Mouse (Mus musculus) kidney, adult 10 weeks (tissue): Measurements from ENCODE around the gene Paox. TPM values are rescaled to one million over a fixed set of nuclear protein-coding genes. Genes with fewer than 3 reads are reported as not detected.

ENCODE experiments used
- polyA plus RNA-seq: library from polyadenylated mRNA; stranded (reverse); fragments of 350-450 nt; fragmentation: Illumina TruSeq; extraction: RNeasy Lipid Tissue Mini Kit (QIAGEN cat#74804); gene quantifications from one replicate; pipeline ENCODE4 v1.2.3, GENCODE M21; 2014; ENCODE audit warnings: low read depth, low replicate concordance

The Paox gene
- 2.5 TPM for polyA plus RNA-seq

GRCm38 (mm10) chr7:140115583-140116328 lies at the start of gene Paox:
Gene Paox, plus strand, starts transcription at chr7:140115799.

DNA sequence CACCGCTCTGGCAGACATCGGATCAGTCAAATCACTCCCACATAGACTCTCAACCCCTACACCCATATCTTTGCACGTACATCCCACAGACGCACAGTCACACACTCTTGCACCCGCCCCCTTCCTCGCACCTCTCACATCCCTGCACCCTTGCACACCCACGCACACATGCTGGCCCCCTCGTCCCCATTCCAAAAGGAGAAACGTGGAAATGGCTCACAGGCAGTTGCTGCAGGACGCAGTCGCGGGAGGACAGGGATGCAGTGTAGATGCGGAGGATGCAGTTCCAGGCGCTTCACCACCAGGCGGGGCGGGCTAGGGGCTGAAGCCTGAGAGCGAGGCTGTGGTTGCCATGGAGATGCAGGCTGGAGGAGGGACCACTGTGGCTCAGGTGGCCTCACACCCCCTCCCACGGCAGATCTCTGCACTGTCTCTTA lies 33.3 kb upstream of the Paox start, which contains the start of gene Caly:
Gene Caly (minus strand): TSS at position 307 of the 437 bp plus-strand sequence.

DNA sequence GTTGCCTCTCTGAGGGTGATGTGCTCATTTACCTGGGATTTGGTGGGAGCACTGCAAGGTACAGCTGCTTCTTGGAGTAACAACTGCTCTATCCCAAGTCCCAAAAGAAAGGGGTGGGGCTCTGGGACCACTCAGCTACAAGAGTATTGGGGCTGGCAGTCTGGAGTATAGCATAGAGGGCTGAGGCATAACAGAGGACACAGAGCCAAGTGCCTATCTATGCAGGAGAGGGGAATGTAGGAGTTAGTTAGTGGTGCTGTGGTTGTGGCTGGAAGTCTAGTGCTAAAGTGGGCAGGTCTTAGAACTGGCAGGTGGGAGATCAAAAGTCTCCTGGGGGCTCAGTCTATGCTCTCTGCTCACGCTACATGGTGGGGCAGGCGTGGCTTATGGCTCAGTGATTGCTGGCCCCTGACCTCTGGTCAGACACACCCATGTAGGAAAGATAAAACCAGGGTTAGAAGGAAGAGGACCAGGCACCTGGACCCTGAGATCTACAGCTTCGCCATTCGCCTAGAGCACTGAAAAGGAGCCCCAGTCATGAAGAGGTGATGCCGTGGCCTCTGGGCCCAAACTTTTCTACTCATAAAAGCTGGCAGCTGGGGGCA lies 22.6 kb upstream of the Paox start, which contains the start of gene Prap1:
Gene Prap1 (plus strand): TSS at position 472 of the 605 bp plus-strand sequence.

DNA sequence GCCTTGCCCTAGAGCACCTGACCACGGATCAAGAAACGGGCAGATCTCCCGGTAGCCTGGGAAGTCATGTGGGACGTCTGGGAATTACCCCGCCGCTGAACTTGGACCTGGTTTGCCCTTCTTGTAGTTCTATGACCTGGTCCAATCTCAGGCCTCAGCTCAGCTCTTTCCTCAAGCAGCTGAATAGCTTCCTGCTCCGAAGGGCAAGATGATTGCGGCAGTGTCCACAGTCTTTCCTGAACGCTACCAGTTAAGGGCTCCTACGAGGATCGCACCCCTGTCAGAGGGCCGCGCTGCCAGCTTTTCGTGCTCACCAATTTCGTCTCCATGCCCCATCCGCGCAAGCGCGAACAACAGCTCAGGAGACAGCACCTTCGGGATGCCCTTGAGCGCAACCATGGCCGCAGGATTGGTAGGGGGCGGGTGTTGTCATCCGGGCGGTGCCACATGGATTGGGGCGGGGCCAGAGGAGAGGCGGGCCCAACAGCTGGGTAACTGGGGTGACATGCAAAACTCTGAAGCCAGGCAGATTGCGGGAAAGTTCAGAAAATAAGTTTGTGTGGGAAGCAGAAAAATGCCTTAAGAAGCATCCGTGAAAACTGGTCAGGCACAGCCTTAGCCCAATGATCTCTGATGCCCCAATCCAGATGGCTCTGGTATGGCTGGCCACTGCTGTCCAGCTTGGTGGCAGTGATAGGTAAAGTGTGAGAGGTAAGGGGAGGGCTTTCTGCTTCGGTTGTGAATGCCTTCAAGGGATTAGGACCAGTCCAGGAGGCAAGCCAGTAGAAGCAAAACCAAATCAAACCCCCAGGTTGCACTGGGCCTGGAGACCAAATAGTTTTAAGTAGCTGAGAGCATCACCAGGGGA lies 13.4 kb upstream of the Paox start, which contains the start of gene Fuom:
Gene Fuom (minus strand): TSS at position 449 of the 868 bp plus-strand sequence.

GRCm38 (mm10) chr7:140116329-140117054 lies 893 bp downstream of the Paox start, which contains the start of gene Echs1:
Gene Echs1, minus strand, starts transcription at chr7:140116476.

DNA sequence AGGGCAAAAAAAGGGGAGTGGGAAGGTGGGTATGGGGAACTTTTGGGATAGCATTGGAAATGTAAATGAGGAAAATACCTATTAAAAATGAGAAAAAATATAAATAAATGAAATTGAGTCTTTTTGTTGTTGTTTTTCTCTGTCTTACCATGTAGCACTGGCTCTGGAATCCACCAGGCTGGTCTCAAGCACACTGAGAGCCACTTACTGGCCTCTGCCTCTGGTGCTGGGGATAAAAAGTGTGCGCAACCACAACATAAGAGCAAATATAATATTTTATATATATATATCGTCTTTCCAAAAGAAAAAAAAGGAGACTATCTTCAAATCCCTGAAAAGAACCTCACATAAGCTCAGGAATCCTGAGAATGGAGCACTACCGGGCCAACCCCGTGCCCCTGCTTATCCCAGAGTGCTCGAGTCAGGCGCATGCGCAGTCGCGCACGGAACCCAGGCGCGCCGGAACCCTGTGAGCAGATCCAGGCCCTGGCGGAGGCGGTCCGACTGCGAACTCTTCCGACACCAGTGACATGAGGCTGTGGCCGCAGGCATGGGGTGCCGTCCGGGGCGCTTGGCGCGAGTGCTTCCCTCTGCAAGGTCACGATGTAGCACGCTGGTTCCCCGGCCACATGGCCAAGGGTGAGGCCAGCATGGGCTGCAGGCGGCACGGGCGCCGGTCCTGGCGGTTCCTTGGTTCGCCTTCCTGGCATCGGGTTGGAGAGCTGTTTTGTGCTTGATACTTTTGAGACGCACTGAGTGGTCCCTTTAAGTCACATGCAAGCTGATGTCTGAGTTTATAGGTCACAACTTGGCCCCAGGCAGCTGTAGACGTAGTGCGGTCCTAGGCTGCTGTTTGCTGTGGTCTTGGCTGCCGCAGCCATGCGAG lies 21.8 kb downstream of the Paox start, which contains the start of gene Mtg1:
Gene Mtg1 (plus strand): TSS at position 430 of the 886 bp plus-strand sequence.

GRCm38 (mm10) chr7:140154218-140154927 lies 38.8 kb downstream of the Paox start, which contains the start of gene Sprn:
Gene Sprn, minus strand, starts transcription at chr7:140154877.

DNA sequence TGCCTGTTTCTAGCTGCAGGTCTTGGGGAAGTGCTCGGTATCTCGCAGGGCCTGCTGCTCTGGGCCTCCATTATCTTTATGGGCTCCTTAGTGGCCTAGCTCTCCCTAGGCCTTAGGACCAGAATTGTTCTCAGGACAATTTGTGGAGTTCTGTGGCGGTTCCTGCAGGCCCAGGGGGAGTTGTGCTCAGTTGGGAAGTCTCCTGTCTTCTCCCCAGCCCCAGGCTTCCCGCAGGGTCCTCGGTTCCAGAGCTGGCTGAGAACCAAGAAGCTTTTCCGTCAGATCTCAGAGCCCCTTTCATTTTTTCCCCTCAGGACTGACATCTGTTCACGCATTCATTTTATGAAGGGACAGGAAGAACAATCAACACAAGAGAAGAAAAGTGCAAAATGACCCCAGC lies 49.1 kb downstream of the Paox start, which contains the start of gene Olfr522:
Gene Olfr522 (minus strand): TSS at position 101 of the 400 bp plus-strand sequence.

DNA sequence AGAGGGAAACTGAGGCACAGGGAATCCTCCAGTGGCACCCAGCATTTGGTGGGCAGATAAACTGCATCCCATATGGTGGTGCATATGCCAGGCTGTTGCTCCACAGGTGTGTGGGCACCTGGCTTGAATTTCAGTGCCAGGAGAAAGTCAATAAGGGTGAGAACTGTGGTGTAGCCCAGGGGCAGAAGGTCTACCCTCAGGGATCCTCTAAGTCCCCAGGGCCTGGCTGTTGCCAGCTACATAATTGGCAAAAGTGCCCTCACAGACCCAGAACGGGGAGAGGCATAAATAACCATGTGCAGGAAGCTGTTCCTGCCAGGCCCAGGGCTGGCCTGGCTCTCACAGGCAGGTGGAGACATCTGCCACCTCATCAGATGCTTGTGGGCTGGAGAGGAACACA lies 57.3 kb downstream of the Paox start, which contains the start of gene Olfr523:
Gene Olfr523 (plus strand): TSS at position 282 of the 400 bp plus-strand sequence.

Other genes starting within 250 kb of the Paox start
- not detected for gene Kndc1, start 221.1 kb upstream of the Paox start, polyA plus RNA-seq
- not detected for gene Utf1, start 172.0 kb upstream of the Paox start, polyA plus RNA-seq
- gene 6430531B16Rik, start 137.0 kb upstream of the Paox start, polyA plus RNA-seq, result not detected
- not detected for gene Adam8, start 123.2 kb upstream of the Paox start, polyA plus RNA-seq
- gene Zfp511, start 79.4 kb upstream of the Paox start, polyA plus RNA-seq, result 6.5 TPM
- 11.9 TPM for gene Tubgcp2, start 79.1 kb upstream of the Paox start, polyA plus RNA-seq
- gene Msx3, start 66.7 kb upstream of the Paox start, polyA plus RNA-seq, result not detected
- not detected for gene Caly, start 33.3 kb upstream of the Paox start, polyA plus RNA-seq
- not detected for gene Prap1, start 22.4 kb upstream of the Paox start, polyA plus RNA-seq
- 53.2 TPM for gene Fuom, start 13.4 kb upstream of the Paox start, polyA plus RNA-seq
- gene Echs1, start 677 bp downstream of the Paox start, polyA plus RNA-seq, result 157 TPM
- gene Mtg1, start 21.8 kb downstream of the Paox start, polyA plus RNA-seq, result 7.6 TPM
- gene Sprn, start 39.1 kb downstream of the Paox start, polyA plus RNA-seq, result not detected
- not detected for gene Olfr522, start 49.0 kb downstream of the Paox start, polyA plus RNA-seq
- not detected for gene Olfr523, start 57.4 kb downstream of the Paox start, polyA plus RNA-seq
- not detected for gene Olfr524, start 90.2 kb downstream of the Paox start, polyA plus RNA-seq
- not detected for gene Cd163l1, start 102.5 kb downstream of the Paox start, polyA plus RNA-seq
- not detected for gene 5830411N06Rik, start 131.5 kb downstream of the Paox start, polyA plus RNA-seq
- gene Olfr525, start 205.1 kb downstream of the Paox start, polyA plus RNA-seq, result not detected
- gene Olfr527, start 218.2 kb downstream of the Paox start, polyA plus RNA-seq, result not detected
- not detected for gene Olfr60, start 245.9 kb downstream of the Paox start, polyA plus RNA-seq